Mouse (Mus musculus) right cerebral cortex, adult 2 months (tissue): ENCODE measurements at regions not wholly inside any gene's neighbourhood (a gene's known extent, or its start where the extent isn't known, plus 50 kb on each side); places are given as distances from the start of the nearest gene placed in this dataset.
"Not testable (repeated sequence)": the region's sequence is repeated elsewhere in the genome, so short reads cannot be mapped to it uniquely, and the experiment has no call there.

Experiments
- DNase-seq, 2 experiments: peaks; one replicate each; pipeline ENCODE4 v3.0.0; 2021 to 2022; ENCODE audit warnings: low spot score in 2 of 2

GRCm38 (mm10) chr6:67674717-67675116 is 139.1 kb upstream of the Tacstd2 start:
- DNase-seq: not testable (repeated sequence)

GRCm38 (mm10) chr6:67673316-67673715 is 137.7 kb upstream of the Tacstd2 start:
- DNase-seq: not testable (repeated sequence)

GRCm38 (mm10) chr6:67668073-67668472 is 132.5 kb upstream of the Tacstd2 start:
- not testable (repeated sequence) for DNase-seq

- DNase-seq: no peak
Observed at GRCm38 (mm10) chr6:67631617-67632016, 96.0 kb upstream of the Tacstd2 start.

GRCm38 (mm10) chr6:67610402-67610801 is 74.8 kb upstream of the Tacstd2 start:
- DNase-seq: no peak

GRCm38 (mm10) chr6:67609461-67609860 is 73.9 kb upstream of the Tacstd2 start:
- not testable (repeated sequence) for DNase-seq
